Mouse (Mus musculus): ENCODE data around the gene Nup93. TPM values are rescaled to one million over a fixed set of nuclear protein-coding genes. Genes with fewer than 3 reads are reported as not detected.

Gene Nup93
- polyA plus RNA-seq, 1 experiment from 2014 or later = 86.2 TPM

DNA sequence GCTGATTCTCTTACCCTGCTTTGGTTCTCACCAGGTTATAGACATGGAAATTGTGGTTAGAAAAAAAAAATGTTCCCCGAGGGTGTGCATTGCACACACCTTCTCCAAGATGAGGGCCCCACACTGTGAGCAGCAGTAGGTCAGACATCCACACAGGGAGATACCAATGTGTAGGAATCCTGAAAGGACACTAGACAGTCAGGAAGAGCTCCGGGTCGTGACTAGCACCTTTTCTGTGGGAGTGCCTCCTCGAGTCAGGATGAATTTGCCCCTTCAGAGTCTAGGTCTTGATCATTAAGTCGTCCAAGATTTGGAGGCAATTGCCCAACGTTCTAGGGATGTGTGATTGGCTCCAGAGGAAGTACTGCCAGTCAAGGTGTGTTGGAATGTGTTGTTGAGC is 28.6 kb upstream of the Nup93 start:
- H3K27me3 ChIP-seq (ENCODE audit: control insufficient read depth, insufficient read depth, low read depth, low read length) = peaks cover 46% of the 10 kb centered on the region
- 65% methylated on average over 6 of the region's 6 CpGs for WGBS
- peaks cover 20% of the 10 kb centered on the region for H3K4me1 ChIP-seq (replicated peaks; ENCODE audit: control insufficient read depth, insufficient read depth, low read length)

DNA sequence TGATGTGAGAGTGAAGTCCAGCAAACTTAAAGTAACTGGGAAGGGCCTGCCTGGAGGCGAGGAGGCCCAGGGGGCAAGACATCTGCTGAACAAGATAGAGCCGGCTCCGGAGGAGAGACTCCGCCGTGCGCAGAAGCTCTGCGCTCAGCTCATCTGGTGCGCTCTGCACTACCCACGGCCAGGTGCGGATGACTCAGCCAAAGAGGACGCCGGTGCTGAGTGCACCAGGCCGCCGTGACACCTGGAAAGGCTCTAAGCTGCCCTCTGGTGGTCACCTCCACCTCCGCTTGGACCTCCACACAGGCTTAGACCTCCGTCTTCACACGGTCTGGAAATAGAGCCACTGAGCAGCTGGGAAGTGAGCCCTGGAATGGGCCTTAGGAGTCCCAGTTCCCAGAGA is 27.8 kb upstream of the Nup93 start:
- Histone ChIP-seq H3K27me3 (ENCODE audit: control insufficient read depth, insufficient read depth, low read depth, low read length) (peaks cover 46% of the 10 kb centered on the region), H3K4me2 (ENCODE audit: low read depth, low read length) (peak overlapping the region; percentile 40), H3K4me1 (replicated peaks; ENCODE audit: control insufficient read depth, insufficient read depth, low read length) (peaks cover 20% of the 10 kb centered on the region), H3K9ac (ENCODE audit: low read length) (0 out of 2 replicates have a peak overlapping the region, but pooled peaks have one; percentile 17), H3K4me3 (ENCODE audit: low read length) (peak overlapping the region; percentile 6; the same call in 1 of the 2 replicates), H3K36me3 (ENCODE audit: control insufficient read depth, insufficient read depth, low read length) (no peaks in the 10 kb centered on the region), H3K27ac (ENCODE audit: low read length) (no peak overlapping the region), H3K9me3 (ENCODE audit: control insufficient read depth, low read length) (no peaks in the 10 kb centered on the region)
- peak; percentile 48 for ATAC-seq (ENCODE audit: low read depth)
- WGBS = 2% methylated on average over 17 of the region's 17 CpGs

More for the DNA sequence above, 28.6 kb upstream of the Nup93 start:
- H3K4me3 ChIP-seq (ENCODE audit: low read length) = no peak overlapping the region
- no peak overlapping the region for H3K9ac ChIP-seq (ENCODE audit: low read length)
- no peaks in the 10 kb centered on the region for H3K9me3 ChIP-seq (ENCODE audit: control insufficient read depth, low read length)
- ATAC-seq (ENCODE audit: low read depth) = no peak
- no peak overlapping the region for H3K4me2 ChIP-seq (ENCODE audit: low read depth, low read length)
- no peaks in the 10 kb centered on the region for H3K36me3 ChIP-seq (ENCODE audit: control insufficient read depth, insufficient read depth, low read length)
- no peak overlapping the region for H3K27ac ChIP-seq (ENCODE audit: low read length)

DNA sequence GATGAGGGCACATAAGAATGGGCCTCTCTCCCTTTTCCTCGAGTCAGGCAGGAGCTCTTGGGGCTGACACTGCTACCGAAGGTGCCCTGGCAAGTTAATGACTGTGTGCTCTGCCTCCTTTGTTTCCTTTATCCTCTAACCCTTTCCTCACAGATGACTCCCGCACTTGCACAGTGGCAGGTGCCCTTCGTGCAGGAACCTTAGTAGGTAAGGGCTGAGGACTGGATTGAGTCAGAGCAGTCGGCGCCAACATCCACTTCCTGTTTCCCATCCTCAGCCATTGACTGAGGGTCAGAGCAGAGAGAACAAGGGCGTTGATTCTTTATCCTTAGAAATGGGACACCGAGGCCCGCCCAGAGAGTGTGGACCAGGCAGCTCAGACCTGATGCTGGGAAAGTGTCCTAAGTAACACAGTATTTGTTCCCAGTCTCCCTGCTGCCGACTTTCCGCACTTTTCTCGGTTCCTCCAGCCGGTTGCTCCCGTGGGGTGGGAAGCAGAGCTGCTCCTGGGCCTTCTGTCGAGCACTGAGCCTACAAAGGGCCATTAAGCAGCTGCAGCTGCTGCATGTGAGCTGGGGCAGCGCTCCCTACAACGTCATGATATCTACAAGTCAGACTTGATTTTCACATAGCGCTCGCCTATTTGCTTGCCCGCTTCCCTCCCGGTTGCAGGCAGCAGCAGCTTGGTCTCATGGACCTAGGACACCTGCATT is 26.9 kb upstream of the Nup93 start:
- Histone ChIP-seq H3K9me3 (ENCODE audit: control insufficient read depth, low read length) (no peaks in the 10 kb centered on the region), H3K27me3 (ENCODE audit: control insufficient read depth, insufficient read depth, low read depth, low read length) (peaks cover 42% of the 10 kb centered on the region), H3K36me3 (ENCODE audit: control insufficient read depth, insufficient read depth, low read length) (no peaks in the 10 kb centered on the region), H3K27ac (ENCODE audit: low read length) (no peak overlapping the region), H3K4me3 (ENCODE audit: low read length) (no peak overlapping the region), H3K4me2 (ENCODE audit: low read depth, low read length) (no peak overlapping the region), H3K9ac (ENCODE audit: low read length) (no peak overlapping the region), H3K4me1 (replicated peaks; ENCODE audit: control insufficient read depth, insufficient read depth, low read length) (peaks cover 20% of the 10 kb centered on the region)
- ATAC-seq (ENCODE audit: low read depth) = no peak
- WGBS = 38% methylated on average over 21 of the region's 21 CpGs

DNA sequence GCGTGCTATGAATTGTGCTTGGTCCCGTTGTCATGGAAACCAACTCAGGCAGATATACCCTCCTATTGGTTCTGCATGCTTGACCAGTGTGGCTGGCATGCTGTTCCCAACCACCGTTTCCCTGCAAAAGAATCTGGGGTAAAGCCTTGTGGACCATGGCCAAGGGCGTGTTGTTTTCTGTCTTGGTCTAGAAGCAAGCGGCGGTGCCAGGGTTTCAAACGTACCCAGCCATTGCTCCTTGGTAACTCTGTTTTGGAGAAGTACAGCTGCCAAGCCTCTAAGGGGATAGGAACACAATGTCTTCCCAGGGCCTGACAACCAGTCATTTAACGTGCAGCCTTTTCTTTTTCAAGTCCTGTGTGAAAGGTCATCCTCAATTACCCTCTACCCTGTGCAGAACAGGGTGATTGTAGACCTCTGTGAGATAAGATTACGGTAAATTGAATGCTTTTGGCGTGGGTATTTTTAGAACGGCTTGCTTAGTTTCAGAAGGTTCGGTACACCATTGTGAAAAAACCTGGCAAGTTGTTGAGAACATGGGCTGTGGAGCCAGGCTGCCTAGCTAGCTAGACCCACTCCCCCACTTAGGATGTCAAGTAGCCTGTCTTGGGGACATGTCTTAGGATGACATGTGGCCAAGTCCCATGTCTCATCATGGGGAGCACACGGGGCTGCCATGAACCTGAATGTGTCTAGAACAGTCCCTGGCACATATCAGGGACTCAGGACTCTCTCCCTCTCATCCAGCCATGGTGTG is 24.9 kb upstream of the Nup93 start:
- Histone ChIP-seq H3K9me3 (ENCODE audit: control insufficient read depth, low read length) (no peaks in the 10 kb centered on the region), H3K9ac (ENCODE audit: low read length) (no peak overlapping the region), H3K4me1 (replicated peaks; ENCODE audit: control insufficient read depth, insufficient read depth, low read length) (peaks cover 9% of the 10 kb centered on the region), H3K27me3 (ENCODE audit: control insufficient read depth, insufficient read depth, low read depth, low read length) (peaks cover 25% of the 10 kb centered on the region), H3K4me3 (ENCODE audit: low read length) (no peak overlapping the region), H3K27ac (ENCODE audit: low read length) (no peak overlapping the region), H3K36me3 (ENCODE audit: control insufficient read depth, insufficient read depth, low read length) (no peaks in the 10 kb centered on the region), H3K4me2 (ENCODE audit: low read depth, low read length) (no peak overlapping the region)
- WGBS = 58% methylated on average over 13 of the region's 13 CpGs
- ATAC-seq (ENCODE audit: low read depth) = no peak

DNA sequence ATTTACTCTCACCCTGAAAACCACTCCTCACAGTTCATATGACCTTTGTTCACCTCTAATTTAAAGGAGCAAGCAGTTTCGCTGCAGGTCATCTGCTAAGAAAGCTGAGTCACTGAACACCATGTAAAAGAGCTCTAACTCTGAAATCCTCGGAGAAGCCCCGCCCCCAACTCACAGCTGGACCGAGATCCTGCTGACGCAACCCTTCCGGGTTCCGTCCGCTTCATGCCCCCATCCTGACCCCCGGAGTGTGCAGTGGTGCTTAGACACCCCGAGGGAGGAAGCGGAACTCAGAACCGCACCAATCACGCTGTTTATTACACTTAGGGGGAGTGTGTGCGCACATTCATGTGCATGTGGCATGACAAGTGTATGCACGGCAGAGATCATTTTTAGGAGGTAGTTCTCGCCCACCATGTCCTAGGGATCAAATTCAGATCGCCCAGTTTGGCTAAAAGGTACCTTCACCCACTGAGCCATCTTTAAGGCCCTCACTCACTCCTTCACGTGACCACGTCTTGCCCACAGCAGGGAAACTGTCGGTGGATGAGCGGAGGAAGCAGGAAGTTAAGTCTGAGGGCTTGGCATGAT is 23.2 kb upstream of the Nup93 start:
- peak overlapping the region; percentile 16; the same call in 1 of the 2 replicates for H3K9ac ChIP-seq (ENCODE audit: low read length)
- peaks cover 12% of the 10 kb centered on the region for H3K27me3 ChIP-seq (ENCODE audit: control insufficient read depth, insufficient read depth, low read depth, low read length)
- no peaks in the 10 kb centered on the region for H3K9me3 ChIP-seq (ENCODE audit: control insufficient read depth, low read length)
- no peak overlapping the region for H3K27ac ChIP-seq (ENCODE audit: low read length)
- H3K4me1 ChIP-seq (replicated peaks; ENCODE audit: control insufficient read depth, insufficient read depth, low read length) = peaks cover 6% of the 10 kb centered on the region
- ATAC-seq (ENCODE audit: low read depth) = peak; percentile 71
- peak overlapping the region; percentile 32 for H3K4me3 ChIP-seq (ENCODE audit: low read length)
- peak overlapping the region; percentile 59 for H3K4me2 ChIP-seq (ENCODE audit: low read depth, low read length)
- H3K36me3 ChIP-seq (ENCODE audit: control insufficient read depth, insufficient read depth, low read length) = no peaks in the 10 kb centered on the region
- WGBS = 18% methylated on average over 21 of the region's 21 CpGs

DNA sequence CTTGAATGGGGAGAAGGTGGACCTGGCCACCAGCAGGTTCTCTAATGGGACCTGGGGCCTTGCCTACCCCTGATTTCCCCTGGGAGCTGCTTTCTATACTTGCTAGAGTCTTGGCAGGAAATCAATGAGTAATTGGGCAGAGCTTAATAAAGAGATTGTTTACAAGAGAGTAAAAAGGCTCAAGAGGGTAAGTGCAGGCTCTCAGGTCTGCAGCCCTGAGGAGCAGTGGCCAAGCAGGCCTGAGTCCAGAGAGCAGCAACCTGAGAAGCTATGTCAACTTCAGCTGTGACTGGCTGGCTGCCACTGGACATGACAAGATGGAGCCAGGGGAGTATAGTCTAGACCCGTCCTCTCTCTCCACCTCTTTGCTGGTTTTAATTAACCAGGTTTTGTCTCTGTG is 21.4 kb upstream of the Nup93 start:
- Histone ChIP-seq H3K4me2 (ENCODE audit: low read depth, low read length) (no peak overlapping the region), H3K9me3 (ENCODE audit: control insufficient read depth, low read length) (no peaks in the 10 kb centered on the region), H3K4me3 (ENCODE audit: low read length) (no peak overlapping the region), H3K27me3 (ENCODE audit: control insufficient read depth, insufficient read depth, low read depth, low read length) (no peaks in the 10 kb centered on the region), H3K4me1 (replicated peaks; ENCODE audit: control insufficient read depth, insufficient read depth, low read length) (peaks cover 2% of the 10 kb centered on the region; the same call in 1 of the 2 replicates), H3K27ac (ENCODE audit: low read length) (no peak overlapping the region), H3K36me3 (ENCODE audit: control insufficient read depth, insufficient read depth, low read length) (no peaks in the 10 kb centered on the region), H3K9ac (ENCODE audit: low read length) (no peak overlapping the region)
- WGBS = 48% methylated on average over 1 of the region's 1 CpGs
- ATAC-seq (ENCODE audit: low read depth) = no peak

DNA sequence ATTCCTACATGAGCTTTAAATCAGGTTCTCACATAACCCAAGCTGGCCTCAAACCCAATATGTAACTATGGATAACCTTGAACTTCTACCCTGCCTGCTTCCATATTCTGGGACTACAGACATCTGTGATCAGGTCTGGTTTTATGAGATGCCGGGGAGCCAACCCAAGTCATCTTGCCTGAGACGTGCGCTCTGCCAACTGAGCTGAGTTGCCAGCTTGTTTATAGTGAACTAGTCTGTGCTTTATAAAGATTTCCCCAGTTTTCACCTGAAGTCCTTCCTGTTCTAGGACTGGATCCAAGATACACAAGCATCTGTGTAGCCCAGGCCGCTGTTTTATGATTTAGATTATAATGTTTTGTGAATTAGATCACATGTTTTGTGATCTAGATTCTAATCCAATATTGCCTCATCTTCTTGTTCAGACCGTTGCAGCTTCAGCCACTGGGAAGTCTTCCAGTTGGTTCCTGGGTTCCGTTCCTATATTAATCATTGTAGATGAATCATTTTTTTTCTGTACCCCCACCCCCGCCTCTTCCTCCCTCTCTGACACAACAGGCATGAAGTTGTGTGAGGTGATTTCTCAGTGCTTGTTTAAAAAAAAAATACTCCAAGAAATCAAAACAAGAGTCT is 19.7 kb upstream of the Nup93 start:
- peaks cover 4% of the 10 kb centered on the region; the same call in 1 of the 2 replicates for H3K4me1 ChIP-seq (replicated peaks; ENCODE audit: control insufficient read depth, insufficient read depth, low read length)
- no peak overlapping the region for H3K27ac ChIP-seq (ENCODE audit: low read length)
- no peaks in the 10 kb centered on the region for H3K27me3 ChIP-seq (ENCODE audit: control insufficient read depth, insufficient read depth, low read depth, low read length)
- H3K9ac ChIP-seq (ENCODE audit: low read length) = no peak overlapping the region
- H3K4me3 ChIP-seq (ENCODE audit: low read length) = no peak overlapping the region
- no peak overlapping the region for H3K4me2 ChIP-seq (ENCODE audit: low read depth, low read length)
- no peaks in the 10 kb centered on the region for H3K9me3 ChIP-seq (ENCODE audit: control insufficient read depth, low read length)
- 74% methylated on average over 7 of the region's 7 CpGs for WGBS
- no peak for ATAC-seq (ENCODE audit: low read depth)
- H3K36me3 ChIP-seq (ENCODE audit: control insufficient read depth, insufficient read depth, low read length) = no peaks in the 10 kb centered on the region

DNA sequence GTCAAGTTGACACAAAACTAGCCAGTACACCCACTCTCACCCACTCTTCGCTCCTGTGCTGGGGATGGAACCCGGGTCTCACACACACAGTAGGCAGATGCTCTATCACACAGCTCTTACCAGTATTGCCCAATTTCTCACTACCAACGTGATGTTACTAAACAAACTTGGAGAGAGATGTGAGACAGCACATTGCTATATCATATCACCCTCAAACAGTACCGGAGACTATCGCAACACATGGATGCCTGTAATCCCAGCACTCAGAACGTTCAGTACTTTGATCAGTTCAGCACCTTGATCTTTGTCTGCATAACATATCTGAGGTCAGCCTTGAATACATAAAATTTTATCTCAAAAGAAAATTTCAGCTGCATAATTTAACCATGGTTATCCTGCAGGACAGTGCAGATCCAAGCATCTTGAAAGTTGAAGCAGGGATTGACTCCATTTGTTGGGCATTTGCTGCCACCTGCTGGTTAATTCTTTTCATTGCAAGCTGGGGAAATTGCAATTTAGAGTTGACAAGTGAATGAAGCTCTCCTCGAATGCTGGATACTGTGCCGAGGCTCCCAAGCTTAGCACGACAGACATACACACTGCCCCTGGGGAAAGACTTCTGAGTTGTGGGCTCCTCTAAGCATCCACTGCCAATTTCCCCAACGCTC is 15.0 kb upstream of the Nup93 start:
- Histone ChIP-seq H3K27me3 (ENCODE audit: control insufficient read depth, insufficient read depth, low read depth, low read length) (no peaks in the 10 kb centered on the region), H3K27ac (ENCODE audit: low read length) (no peak overlapping the region), H3K36me3 (ENCODE audit: control insufficient read depth, insufficient read depth, low read length) (no peaks in the 10 kb centered on the region), H3K9ac (ENCODE audit: low read length) (0 out of 2 replicates have a peak overlapping the region, but pooled peaks have one; percentile 39), H3K4me2 (ENCODE audit: low read depth, low read length) (peak overlapping the region; percentile 37), H3K9me3 (ENCODE audit: control insufficient read depth, low read length) (no peaks in the 10 kb centered on the region), H3K4me3 (ENCODE audit: low read length) (no peak overlapping the region), H3K4me1 (replicated peaks; ENCODE audit: control insufficient read depth, insufficient read depth, low read length) (0 out of 2 replicates have a peak, but pooled peaks cover 2% of the 10 kb centered on the region)
- WGBS = 43% methylated on average over 10 of the region's 10 CpGs
- peak; percentile 70 for ATAC-seq (ENCODE audit: low read depth)

Data from lung, embryonic 16.5 days (tissue).